Mouse (Mus musculus): ENCODE measurements at regions not wholly inside any gene's neighbourhood (a gene's known extent, or its start where the extent isn't known, plus 50 kb on each side); places are given as distances from the start of the nearest gene placed in this dataset.

GRCm38 (mm10) chr3:41332481-41332880 is 223.1 kb upstream of the Jade1 start:
- TF ChIP-seq USF1 (IDR thresholded peaks at IDR 0.05; ENCODE audit: low read depth) (no peak), MAX (IDR thresholded peaks at IDR 0.05) (no peak), CTCF (IDR thresholded peaks at IDR 0.05; ENCODE audit: control insufficient read depth, insufficient read depth, insufficient read length) (no peak), CEBPB (IDR thresholded peaks at IDR 0.05; ENCODE audit: low read depth) (no peak), MYOG (IDR thresholded peaks at IDR 0.05; ENCODE audit: control insufficient read depth, extremely low read depth, insufficient read length) (no peak), FOSL1 (IDR thresholded peaks at IDR 0.05; ENCODE audit: insufficient read depth, low read length, poor library complexity, severe bottlenecking) (no peak), MYOD1 (IDR thresholded peaks at IDR 0.05; ENCODE audit: control insufficient read depth, insufficient read length, low read depth) (no peak)

Measured in C2C12 (cell line).